Mouse (Mus musculus) intestine, postnatal 0 days (tissue): Measurements from ENCODE around the gene Nagpa. TPM values are rescaled to one million over a fixed set of nuclear protein-coding genes. Genes with fewer than 3 reads are reported as not detected.

ENCODE experiments used
- ATAC-seq: fragments of 200-750 bp; cut with Nextera tagmentation; 2 replicates; pipeline ENCODE4 v1.8.0; 2017; ENCODE audit warnings: mild to moderate bottlenecking, moderate TSS enrichment, moderate library complexity
- H3K27ac ChIP-seq: fragments of 300-500 bp; sonication (generic); 2 replicates; pipeline ENCODE4 v1.5.1; 2014; ENCODE audit warnings: mild to moderate bottlenecking, low read depth, low read length, moderate library complexity
- H3K27me3 ChIP-seq: fragments of 300-500 bp; sonication (generic); replicated peaks from 2 replicates; pipeline ENCODE4 v1.6.1; 2014; ENCODE audit warnings: low read length, mixed read lengths; ENCODE audit not compliant: control insufficient read depth, insufficient read depth
- H3K36me3 ChIP-seq: fragments of 300-500 bp; sonication (generic); 2 replicates; pipeline ENCODE4 v1.6.1; 2014; ENCODE audit warnings: mild to moderate bottlenecking, moderate library complexity; ENCODE audit not compliant: control insufficient read depth, insufficient read depth
- H3K4me1 ChIP-seq: fragments of 300-500 bp; sonication (generic); replicated peaks from 2 replicates; pipeline ENCODE4 v1.6.1; 2014; ENCODE audit warnings: antibody characterized with exemption, low read length, mixed read lengths; ENCODE audit not compliant: control insufficient read depth, insufficient read depth
- H3K4me2 ChIP-seq: fragments of 300-500 bp; sonication (generic); replicated peaks from 2 replicates; pipeline ENCODE4 v1.6.1; 2014; ENCODE audit warnings: low read depth, mild to moderate bottlenecking, moderate library complexity
- H3K4me3 ChIP-seq: fragments of 300-500 bp; sonication (generic); 2 replicates; pipeline ENCODE4 v1.5.1; 2014; ENCODE audit warnings: low read depth, low read length
- H3K9ac ChIP-seq: fragments of 300-500 bp; sonication (generic); 2 replicates; pipeline ENCODE4 v1.6.1; 2014; ENCODE audit warnings: mild to moderate bottlenecking, low read depth, low read length
- H3K9me3 ChIP-seq: fragments of 300-500 bp; sonication (generic); 2 replicates; pipeline ENCODE4 v1.6.1; 2016; ENCODE audit warnings: mixed run types; ENCODE audit not compliant: control insufficient read depth
- CTCF ChIP-seq: sonication (generic); IDR thresholded peaks from 2 replicates; pipeline ENCODE4 v1.5.1; 2016; ENCODE audit warnings: low read depth, mild to moderate bottlenecking, control low read depth, antibody characterized with exemption, moderate library complexity
- WGBS: fragments of 180-500 bp; shearing (Covaris S2); extraction: QIAGEN DNeasy Blood & Tissue Kit; methylation state at CpG from one replicate; pipeline ENCODE4 v1.1.7; 2014; 5-methylcytosine and 5-hydroxymethylcytosine counted together
- polyA plus RNA-seq: library from polyadenylated mRNA; unstranded; fragments of >200 nt; fragmentation: Nextera tagmentation; extraction: Ambion mirVana; gene quantifications from 2 replicates; pipeline ENCODE4 v1.2.1, GENCODE M21; 2015

The Nagpa gene
- 19.6 and 20.6 TPM in 2 replicates for polyA plus RNA-seq

- H3K27me3 ChIP-seq: no peaks in the 10 kb centered on the region
- H3K4me3 ChIP-seq: peak within 1 kb of the TSS; percentile 94
- no peaks in the 10 kb centered on the region for H3K9me3 ChIP-seq
- 4% methylated on average over 40 of the region's 40 CpGs for WGBS
- peak within 1 kb of the TSS; percentile 71 for H3K9ac ChIP-seq
- H3K36me3 ChIP-seq: peaks cover 18% of the 10 kb centered on the region
- peak within 1 kb of the TSS; percentile 71 for H3K27ac ChIP-seq
- peaks cover 3% of the 10 kb centered on the region for H3K4me1 ChIP-seq
- TF ChIP-seq CTCF: no peak
- peak; percentile 83 for ATAC-seq
- peak within 1 kb of the TSS; percentile 100 for H3K4me2 ChIP-seq
Observed at GRCm38 (mm10) chr16:5203668-5204433, at the start of gene Nagpa. Gene Nagpa (minus strand): TSS chr16:5204012.

- Histone ChIP-seq H3K4me3 (no peak overlapping the region), H3K36me3 (peaks cover 33% of the 10 kb centered on the region), H3K9me3 (no peaks in the 10 kb centered on the region), H3K9ac (no peak overlapping the region), H3K27me3 (no peaks in the 10 kb centered on the region), H3K4me1 (peaks cover 3% of the 10 kb centered on the region; the same call in 1 of the 2 replicates), H3K27ac (no peak overlapping the region), H3K4me2 (no peak overlapping the region)
- TF ChIP-seq CTCF: no peak
- ATAC-seq: no peak
- WGBS: 98% methylated on average over 2 of the region's 2 CpGs
Observed at GRCm38 (mm10) chr16:5252260-5252659, 48.4 kb upstream of the Nagpa start.

- no peak for TF ChIP-seq CTCF
- 91% methylated on average over 3 of the region's 3 CpGs for WGBS
- Histone ChIP-seq H3K4me2 (no peak overlapping the region), H3K9ac (no peak overlapping the region), H3K27me3 (no peaks in the 10 kb centered on the region), H3K9me3 (no peaks in the 10 kb centered on the region), H3K27ac (no peak overlapping the region), H3K4me3 (no peak overlapping the region), H3K4me1 (peaks cover 3% of the 10 kb centered on the region; the same call in 1 of the 2 replicates), H3K36me3 (peaks cover 43% of the 10 kb centered on the region)
- ATAC-seq: no peak
Observed at GRCm38 (mm10) chr16:5250891-5251290, 47.1 kb upstream of the Nagpa start.

- Histone ChIP-seq H3K27me3 (no peaks in the 10 kb centered on the region), H3K4me1 (no peaks in the 10 kb centered on the region), H3K27ac (no peak overlapping the region), H3K9me3 (no peaks in the 10 kb centered on the region), H3K4me3 (no peak overlapping the region), H3K9ac (no peak overlapping the region), H3K4me2 (no peak overlapping the region), H3K36me3 (peaks cover 77% of the 10 kb centered on the region)
- peak; percentile 88 for TF ChIP-seq CTCF
- 41% methylated on average over 7 of the region's 7 CpGs for WGBS
- ATAC-seq: no peak; the same call in 1 of the 2 replicates
Observed at GRCm38 (mm10) chr16:5244411-5244810, 40.6 kb upstream of the Nagpa start.

- Histone ChIP-seq H3K4me2 (no peak overlapping the region), H3K27me3 (no peaks in the 10 kb centered on the region), H3K36me3 (peaks cover 66% of the 10 kb centered on the region), H3K4me1 (no peaks in the 10 kb centered on the region), H3K9me3 (no peaks in the 10 kb centered on the region), H3K9ac (no peak overlapping the region), H3K27ac (no peak overlapping the region), H3K4me3 (no peak overlapping the region)
- TF ChIP-seq CTCF: no peak
- no peak for ATAC-seq
- WGBS: 89% methylated on average over 6 of the region's 6 CpGs
Observed at GRCm38 (mm10) chr16:5242882-5243281, 39.1 kb upstream of the Nagpa start.

GRCm38 (mm10) chr16:5242355-5242754, 38.5 kb upstream of the Nagpa start:
- H3K9me3 ChIP-seq: no peaks in the 10 kb centered on the region
- H3K36me3 ChIP-seq: peaks cover 61% of the 10 kb centered on the region
- WGBS: 94% methylated on average over 4 of the region's 4 CpGs
- no peak for ATAC-seq
- H3K27me3 ChIP-seq: no peaks in the 10 kb centered on the region
- TF ChIP-seq CTCF: no peak
- no peak overlapping the region for H3K27ac ChIP-seq
- H3K9ac ChIP-seq: no peak overlapping the region
- H3K4me3 ChIP-seq: no peak overlapping the region
- H3K4me2 ChIP-seq: no peak overlapping the region
- no peaks in the 10 kb centered on the region for H3K4me1 ChIP-seq
